Mouse (Mus musculus) T-helper 2 cell (primary cell): ENCODE measurements around the gene Gm20388.

Experiments used
- in situ Hi-C: fragments of 300-600 bp; cut with MboI, MseI; formaldehyde crosslinking; loops from one replicate; pipeline ENCODE4 v1.15.1; 2025; ENCODE audit warnings: high pct_unique_total_duplicates

Gene Gm20388

GRCm38 (mm10) chr8:119915298-119915697, 4.7 kb downstream of the Gm20388 start:
- in situ Hi-C loops = no loop called here

- in situ Hi-C loops = no loop called here
Measured at GRCm38 (mm10) chr8:119916237-119916892, 5.7 kb downstream of the Gm20388 start.

DNA sequence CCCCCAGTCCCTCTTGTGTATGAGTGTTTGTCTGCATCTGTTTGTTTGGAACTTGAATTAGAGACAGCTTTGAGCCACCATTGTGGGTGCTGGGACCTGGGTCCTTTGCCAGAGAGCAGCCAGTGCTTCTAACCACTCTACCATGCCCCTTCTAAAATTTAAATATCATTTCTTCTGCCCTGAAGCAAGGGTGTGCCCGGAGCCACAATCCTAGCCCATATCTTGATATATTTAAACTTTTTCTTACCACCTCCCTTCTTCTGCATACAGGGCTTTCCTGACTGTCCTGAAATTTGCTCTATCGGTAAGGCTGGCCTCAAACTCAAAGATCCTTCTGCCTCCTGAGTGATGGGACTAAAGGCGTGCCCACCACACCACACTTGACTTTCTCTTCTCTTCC, 6.8 kb downstream of the Gm20388 start:
- in situ Hi-C loops = no loop called here

DNA sequence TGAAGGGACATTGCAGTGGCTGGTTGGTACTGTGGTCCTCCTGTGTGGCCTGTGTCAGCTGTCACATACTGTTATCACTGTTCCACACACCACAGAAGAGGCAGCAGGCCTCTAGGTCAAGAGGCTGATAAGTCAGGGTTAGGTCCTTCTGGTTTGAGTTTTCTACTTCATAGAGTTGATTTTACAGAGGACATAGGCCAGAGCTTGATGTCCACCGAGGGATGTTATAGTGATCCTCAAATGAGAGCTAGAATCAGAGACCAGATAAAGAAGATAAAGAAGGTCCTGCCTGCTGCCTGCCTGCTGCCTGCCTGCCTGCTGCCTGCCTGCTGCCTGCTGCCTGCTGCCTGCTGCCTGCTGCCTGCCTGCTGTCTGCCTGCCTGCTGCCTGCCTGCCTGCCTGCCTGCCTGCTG, 7.5 kb downstream of the Gm20388 start:
- in situ Hi-C loops = no loop called here

GRCm38 (mm10) chr8:119923259-119923658, 12.6 kb downstream of the Gm20388 start:
- in situ Hi-C loops = no loop called here

- in situ Hi-C loops = no loop called here
Measured at GRCm38 (mm10) chr8:119925428-119925827, 14.8 kb downstream of the Gm20388 start.

DNA sequence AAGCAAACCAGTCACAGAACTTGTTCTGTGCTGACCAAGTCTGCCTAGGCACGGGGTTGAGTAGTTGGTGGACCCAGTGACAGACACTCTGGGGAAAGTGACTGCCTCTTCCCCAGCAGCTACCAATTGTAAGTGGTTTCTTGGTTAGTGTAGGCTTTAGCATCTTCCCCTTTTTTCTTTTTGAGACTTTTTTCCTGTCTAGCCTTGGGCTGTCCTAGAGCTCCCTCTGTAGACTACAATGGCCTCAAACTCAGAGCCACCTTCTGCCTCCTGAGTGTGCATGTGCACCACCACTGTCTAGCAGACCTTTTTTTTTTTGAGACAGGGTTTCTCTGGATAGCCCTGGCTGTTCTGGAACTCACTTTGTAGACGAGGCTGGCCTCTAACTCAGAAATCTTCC, 15.8 kb downstream of the Gm20388 start:
- in situ Hi-C loops = no loop called here

GRCm38 (mm10) chr8:119927422-119928092, 16.9 kb downstream of the Gm20388 start:
- in situ Hi-C loops = no loop called here

GRCm38 (mm10) chr8:119931317-119931716, 20.7 kb downstream of the Gm20388 start:
- in situ Hi-C loops = no loop called here

DNA sequence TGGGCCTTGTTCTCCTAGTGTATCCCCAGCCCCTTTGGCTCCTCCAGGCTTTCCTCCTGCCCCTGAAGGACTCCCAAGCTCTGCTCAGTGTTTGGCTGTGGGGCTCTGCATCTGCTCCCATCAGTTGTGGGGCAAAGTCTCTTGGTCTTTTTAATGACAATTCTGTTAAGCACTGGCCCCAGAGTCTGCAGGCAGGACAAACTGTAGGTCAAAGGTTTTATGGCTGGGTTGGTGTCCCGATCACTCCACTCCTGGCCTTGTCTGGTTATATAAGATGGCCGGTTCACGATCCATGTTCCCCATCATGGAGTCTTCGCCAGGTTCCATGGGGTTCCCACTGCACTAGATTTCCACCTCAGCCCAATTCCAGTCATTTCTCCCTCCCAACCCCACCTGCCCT, 23.0 kb downstream of the Gm20388 start:
- in situ Hi-C loops = no loop called here

DNA sequence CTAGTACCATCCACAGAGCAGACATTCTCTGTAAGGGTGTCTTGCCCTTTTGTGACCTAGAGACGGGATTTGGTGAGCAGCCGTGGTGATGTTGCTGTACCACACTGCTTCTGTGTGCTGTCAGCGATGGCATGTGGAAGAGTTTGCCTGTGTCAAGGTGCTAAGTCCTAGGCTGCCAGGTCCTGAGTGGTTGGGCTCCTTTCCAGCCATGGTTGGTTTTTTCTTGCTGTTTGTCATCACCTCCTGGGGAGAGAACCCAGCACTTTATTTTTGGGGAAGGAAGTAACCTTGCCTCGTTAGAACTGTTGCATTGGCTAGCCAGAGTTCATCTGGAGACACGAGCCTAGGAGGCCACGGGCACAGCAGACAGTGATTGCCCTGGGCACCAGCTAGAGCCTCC, 24.9 kb downstream of the Gm20388 start:
- in situ Hi-C loops = no loop called here

DNA sequence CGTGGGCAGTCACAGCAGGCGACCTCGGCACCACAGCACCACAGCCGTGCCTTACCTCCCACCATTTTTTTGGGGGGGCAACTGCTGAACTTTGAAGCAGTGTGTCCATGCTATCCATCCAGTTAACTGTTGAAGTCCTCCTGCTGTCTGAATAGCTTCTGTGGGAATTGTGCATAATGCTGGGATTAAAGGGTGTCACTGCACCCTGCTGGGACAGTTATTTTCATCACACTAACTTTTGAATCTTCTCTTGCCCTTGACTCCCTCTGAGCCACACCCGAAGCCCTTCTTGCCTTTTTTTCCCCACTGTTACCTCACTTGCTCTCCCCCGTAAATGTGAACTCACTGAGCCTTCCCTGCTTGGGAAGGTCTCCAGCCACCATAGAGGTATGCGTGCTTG, 27.8 kb downstream of the Gm20388 start:
- in situ Hi-C loops = no loop called here

GRCm38 (mm10) chr8:119939336-119939735, 28.7 kb downstream of the Gm20388 start:
- in situ Hi-C loops = no loop called here

GRCm38 (mm10) chr8:119941471-119941870, 30.8 kb downstream of the Gm20388 start:
- in situ Hi-C loops = no loop called here

DNA sequence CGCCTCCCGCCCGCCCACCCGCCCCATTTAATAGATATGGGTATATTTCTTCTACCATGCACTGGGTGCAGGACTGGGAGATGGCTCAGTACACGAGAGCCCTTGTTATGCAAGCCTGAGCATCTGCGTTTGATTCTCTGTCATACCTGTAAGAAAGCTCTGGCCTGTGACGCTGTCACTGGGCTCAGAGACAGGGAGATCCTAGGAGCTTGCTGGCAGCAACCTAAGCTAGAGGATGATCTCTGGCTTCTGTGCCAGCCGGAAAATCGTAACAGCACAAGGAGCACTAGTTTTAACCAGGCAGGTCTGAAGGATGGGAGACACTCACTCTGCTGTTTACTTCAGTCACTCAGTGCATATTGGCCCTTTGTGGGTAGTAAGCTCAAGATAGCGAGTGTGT, 33.0 kb downstream of the Gm20388 start:
- in situ Hi-C loops = no loop called here

GRCm38 (mm10) chr8:119944096-119944811, 33.6 kb downstream of the Gm20388 start:
- in situ Hi-C loops = no loop called here

GRCm38 (mm10) chr8:119946326-119946865, 35.8 kb downstream of the Gm20388 start:
- in situ Hi-C loops = loop anchor here (5.0 kb wide), 1 partner anchor 126 kb away; no protein-coding TSS in a partner anchor

DNA sequence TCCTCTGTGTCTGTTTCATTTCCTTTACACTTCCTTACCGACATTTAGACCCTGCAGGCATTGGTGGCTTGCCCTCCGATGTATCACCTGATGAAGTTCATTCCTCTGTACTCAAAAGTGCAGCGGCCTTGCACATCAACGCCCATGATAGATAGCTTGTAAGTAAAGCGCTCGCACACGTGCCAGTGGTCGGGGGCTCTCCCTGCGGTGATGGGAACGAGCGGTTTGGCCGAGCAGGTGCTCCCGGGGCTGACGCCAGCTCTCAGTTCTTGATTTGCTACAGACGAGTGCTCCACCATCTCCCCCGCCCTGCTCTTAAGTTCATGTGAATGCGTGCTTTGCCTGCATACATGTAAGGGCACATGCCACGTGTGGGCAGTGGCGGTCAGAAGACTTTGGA, 37.0 kb downstream of the Gm20388 start:
- in situ Hi-C loops = loop anchor here (5.0 kb wide), 1 partner anchor 125 kb away; no protein-coding TSS in a partner anchor

GRCm38 (mm10) chr8:119948340-119948739, 37.7 kb downstream of the Gm20388 start:
- in situ Hi-C loops = loop anchor here (5.0 kb wide), 1 partner anchor 124 kb away; no protein-coding TSS in a partner anchor

DNA sequence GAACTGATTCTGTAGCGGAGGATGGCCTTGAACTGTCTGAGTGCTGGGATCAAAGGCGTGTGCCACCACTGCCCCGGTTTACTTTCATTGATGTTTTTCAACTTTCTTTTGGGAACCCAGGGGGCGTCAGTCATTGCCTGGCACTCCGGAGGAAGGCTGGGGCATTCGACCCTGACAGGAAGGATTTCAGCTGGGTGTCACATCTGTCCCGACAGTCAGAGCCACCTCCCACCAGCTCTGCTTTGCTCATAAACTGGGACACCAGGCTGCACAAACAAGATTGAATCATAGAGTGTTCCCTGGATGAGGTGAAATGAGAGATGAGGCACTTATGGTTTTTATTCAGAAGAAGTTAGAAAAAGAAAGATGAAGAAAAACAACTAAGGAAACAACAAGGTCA, 41.6 kb downstream of the Gm20388 start:
- in situ Hi-C loops = no loop called here

- in situ Hi-C loops = no loop called here
Measured at GRCm38 (mm10) chr8:119952747-119953146, 42.1 kb downstream of the Gm20388 start.

GRCm38 (mm10) chr8:119955333-119955732, 44.7 kb downstream of the Gm20388 start:
- in situ Hi-C loops = no loop called here
